17 mouse cellular contexts compared by ENCODE assay signal in genomic region chr3:153337779-153338178, GRCm38 (mm10).
"Had no signal": no experiment of that assay in that cellular context is flagged by ENCODE, and none has a peak within 500 bp of the region (broad histone marks: within the 10 kb centered on the region; RNA-seq: fewer than 3 reads in every experiment).

No protein-coding gene starts in this region.

- DNase-seq: kidney, adult 2 months; kidney, postnatal 14 days; layer of hippocampus, postnatal 36 days; lung, adult 2 months; lung, postnatal 36 days; midbrain, embryonic 14.5 days; retina, postnatal 1 day; right cerebral cortex, postnatal 4 days; spleen, adult 18-20 months; thymus, postnatal 36 days had no signal

- H3K9me3 ChIP-seq: kidney, embryonic 15.5 days; limb, embryonic 13.5 days; neural tube, embryonic 13.5 days had no signal

- H3K36me3 ChIP-seq: kidney, embryonic 15.5 days; limb, embryonic 13.5 days; neural tube, embryonic 13.5 days had no signal

- H3K4me3 ChIP-seq: kidney, embryonic 15.5 days; limb, embryonic 13.5 days; myocyte; neural tube, embryonic 13.5 days had no signal

- H3K4me2 ChIP-seq: kidney, embryonic 15.5 days; limb, embryonic 13.5 days; neural tube, embryonic 13.5 days had no signal

- ATAC-seq: intestine, embryonic 16.5 days; lung, postnatal 0 days had no signal

- H3K9ac ChIP-seq: kidney, embryonic 15.5 days; limb, embryonic 13.5 days; liver, embryonic 14.5 days; neural tube, embryonic 13.5 days had no signal

- H3K4me1 ChIP-seq: kidney, embryonic 15.5 days; limb, embryonic 13.5 days had no signal

- H3K27me3 ChIP-seq: kidney, embryonic 15.5 days; limb, embryonic 13.5 days; neural tube, embryonic 13.5 days had no signal

- H3K27ac ChIP-seq: kidney, embryonic 15.5 days; limb, embryonic 13.5 days; liver, embryonic 14.5 days; neural tube, embryonic 13.5 days had no signal
